Mouse (Mus musculus) MEL (cell line): ENCODE results near the gene Mark4.

ENCODE experiments used
- ETS1 ChIP-seq: IDR thresholded peaks from 2 replicates; pipeline ENCODE4 v1.6.1; 2012; ENCODE audit warnings: low read depth, mild to moderate bottlenecking, inconsistent platforms, low read length, improper control_type of control experiment, moderate library complexity
- GABPA ChIP-seq: IDR thresholded peaks from 2 replicates; pipeline ENCODE4 v1.6.1; 2012; ENCODE audit warnings: low read depth, mild to moderate bottlenecking, inconsistent platforms, low read length, improper control_type of control experiment, moderate library complexity
- GATA1 ChIP-seq: IDR thresholded peaks from 2 replicates; pipeline ENCODE4 v1.6.1; 2011; ENCODE audit warnings: low read depth, low read length, improper control_type of control experiment
- MAX ChIP-seq: IDR thresholded peaks from 2 replicates; pipeline ENCODE4 v1.6.1; 2011; ENCODE audit warnings: low read length, improper control_type of control experiment

DNA sequence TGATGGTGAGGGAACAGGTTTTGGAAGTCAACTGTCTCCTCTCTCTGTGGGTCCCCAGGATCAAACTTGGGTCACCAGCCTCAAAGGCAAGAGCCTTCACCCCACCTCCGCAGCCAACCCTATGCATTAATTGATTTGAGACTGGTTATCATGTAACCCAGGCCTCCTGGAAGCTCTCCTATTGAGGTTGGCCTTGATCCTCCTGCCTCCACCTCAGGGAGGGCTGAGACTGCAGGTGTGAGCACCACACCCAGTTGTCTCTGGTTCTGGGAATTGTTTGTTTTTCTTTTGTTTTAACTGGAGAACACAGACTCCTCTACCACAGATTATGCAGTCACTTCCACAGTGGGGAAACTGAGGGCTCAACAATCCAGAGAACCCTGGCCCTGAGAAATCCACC, 1.9 kb upstream of the Mark4 start:
- no peak for TF ChIP-seq GABPA
- no peak for TF ChIP-seq ETS1
- TF ChIP-seq GATA1, result no peak
- TF ChIP-seq MAX, result no peak
